Mouse (Mus musculus): ENCODE data around the gene Cd81.

The Cd81 gene

DNA sequence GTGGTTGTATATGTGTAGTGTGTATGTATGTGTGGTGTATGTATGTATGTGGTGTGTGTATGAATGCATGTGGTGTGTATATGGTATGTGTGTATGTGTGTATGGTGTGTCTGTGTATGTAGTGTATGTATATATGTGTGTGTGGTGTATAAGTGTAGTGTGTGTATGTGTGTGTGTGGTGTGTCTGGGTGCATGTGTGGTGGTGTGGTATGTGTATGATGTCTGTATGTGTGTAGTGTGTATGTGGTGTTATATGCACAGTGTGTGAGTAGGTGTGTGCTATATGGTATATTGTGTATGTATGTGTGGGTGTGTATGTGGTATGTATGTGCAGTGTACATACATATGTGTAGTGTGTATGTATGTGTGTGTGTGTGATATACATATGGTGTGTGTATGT is 32.5 kb upstream of the Cd81 start:
- in situ Hi-C loops (cut with MboI), result no loop called here

DNA sequence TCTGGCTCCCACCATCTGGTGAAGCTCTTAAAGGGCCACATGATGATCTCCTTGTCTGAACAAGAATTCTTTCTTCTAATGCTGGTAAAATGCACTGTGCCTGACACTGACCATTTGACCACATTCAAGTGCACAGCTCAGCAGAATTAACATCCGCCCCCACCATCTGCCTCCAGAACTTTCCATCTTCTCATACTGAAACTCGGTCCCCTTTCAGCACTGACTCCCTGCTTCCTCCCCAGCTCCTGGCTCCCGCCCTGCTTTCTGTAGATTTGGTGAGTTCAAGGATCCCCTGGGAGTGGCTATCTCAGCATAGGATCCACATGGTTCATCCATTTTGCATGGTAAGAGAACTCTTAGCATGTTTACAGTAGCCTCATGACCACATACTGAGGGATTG is 31.8 kb upstream of the Cd81 start:
- in situ Hi-C loops (cut with MboI), result no loop called here

DNA sequence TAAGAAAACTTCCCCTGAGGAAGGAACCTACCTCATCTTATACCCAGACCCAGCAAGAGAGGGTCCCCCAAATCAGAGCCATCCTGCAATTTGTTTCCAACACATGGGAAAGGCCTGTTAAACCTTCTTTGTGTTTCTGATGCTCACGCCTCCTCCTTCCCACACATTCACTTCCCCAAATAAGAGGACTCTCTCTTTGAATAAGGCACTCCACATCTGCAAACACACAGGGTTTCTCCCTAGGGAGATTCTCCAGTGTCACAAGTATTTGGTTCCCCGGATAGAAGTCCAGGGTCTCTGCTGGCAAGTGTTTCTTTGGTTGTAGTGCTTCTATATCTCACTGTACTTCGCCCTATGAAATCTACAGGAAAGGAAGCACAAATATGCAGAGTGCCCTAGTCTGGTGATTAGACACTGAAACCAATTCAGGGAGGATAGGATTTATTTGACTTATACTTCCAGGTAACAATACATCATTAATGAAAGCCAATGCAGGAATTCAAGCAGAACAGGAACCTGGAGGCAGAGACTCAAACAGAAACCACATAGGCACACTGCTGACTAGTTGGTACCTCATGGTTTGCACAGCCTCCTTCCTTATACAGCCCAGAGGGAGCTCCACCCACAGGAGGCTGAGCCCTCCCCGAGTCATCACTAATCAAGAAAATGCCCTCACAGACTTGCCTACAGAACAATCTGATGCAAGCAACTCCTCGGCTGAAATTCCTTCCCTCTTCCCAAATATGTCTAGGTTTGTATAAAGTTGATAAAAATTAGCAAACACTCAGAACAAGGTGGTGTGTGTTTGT is 31.0 kb upstream of the Cd81 start:
- in situ Hi-C loops (cut with MboI), result no loop called here

GRCm38 (mm10) chr7:143023499-143023898 is 29.0 kb upstream of the Cd81 start:
- in situ Hi-C loops (cut with MboI), result no loop called here

- in situ Hi-C loops (cut with MboI), result no loop called here
Observed at GRCm38 (mm10) chr7:143024293-143024692, 28.2 kb upstream of the Cd81 start.

DNA sequence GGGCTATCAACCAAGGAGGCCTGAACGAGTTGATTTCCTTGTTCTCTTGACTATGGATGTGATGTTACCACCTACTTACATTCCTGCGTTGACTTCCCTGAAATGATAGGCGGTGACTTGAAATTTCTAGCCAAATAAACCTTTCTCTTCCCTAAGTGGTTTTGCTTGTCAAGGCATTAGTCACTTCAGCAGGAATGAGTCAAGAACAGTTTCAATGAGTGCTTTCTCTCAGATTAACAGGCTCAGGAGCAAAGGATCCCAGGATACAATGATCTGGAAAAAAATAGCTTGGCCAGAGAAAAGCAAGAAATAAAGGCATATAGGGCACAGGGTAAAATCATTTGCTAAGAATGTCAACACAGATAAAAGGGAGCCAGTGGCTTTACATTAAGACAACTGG is 27.0 kb upstream of the Cd81 start:
- in situ Hi-C loops (cut with MboI), result no loop called here

DNA sequence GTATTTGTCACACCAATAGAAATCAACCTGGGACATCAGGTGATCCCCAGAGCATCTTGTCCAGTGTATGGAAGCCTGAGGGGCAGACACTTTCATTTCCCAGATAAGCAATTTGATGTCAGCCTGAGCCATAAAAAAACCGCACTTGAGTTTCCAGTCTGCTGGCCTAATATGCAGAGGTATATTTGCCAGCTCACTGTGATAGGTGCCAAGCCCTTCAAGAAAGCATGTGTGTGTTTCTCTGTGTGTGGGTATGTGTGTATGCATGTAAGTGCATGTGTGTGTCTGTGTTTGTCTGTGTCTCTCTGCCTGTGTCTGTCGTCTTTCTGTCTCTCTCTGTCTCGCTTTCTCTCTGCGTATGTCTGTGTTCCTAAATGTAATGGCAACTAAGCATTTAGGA is 25.3 kb upstream of the Cd81 start:
- in situ Hi-C loops (cut with MboI), result no loop called here

DNA sequence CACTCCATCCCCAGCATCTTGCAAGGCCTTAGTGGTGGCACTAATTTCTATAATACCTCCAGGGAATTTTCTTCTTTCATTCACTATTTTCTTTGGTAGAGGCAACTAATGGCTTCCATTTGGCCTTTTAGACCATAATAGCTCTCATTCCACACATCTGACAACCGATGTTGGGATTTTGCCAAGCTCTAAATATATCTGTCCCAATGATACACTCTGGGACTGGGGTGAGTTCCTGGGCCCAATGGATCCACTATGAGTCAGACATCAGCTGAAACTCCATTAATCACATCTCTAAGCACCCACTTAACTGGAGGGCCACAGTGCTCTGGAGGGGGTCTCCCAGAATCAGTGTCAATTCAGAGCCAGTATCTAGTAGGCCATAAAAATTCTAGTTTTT is 20.7 kb upstream of the Cd81 start:
- in situ Hi-C loops (cut with MboI), result no loop called here

GRCm38 (mm10) chr7:143033581-143033980 is 19.0 kb upstream of the Cd81 start:
- in situ Hi-C loops (cut with MboI), result no loop called here

GRCm38 (mm10) chr7:143034112-143034511 is 18.4 kb upstream of the Cd81 start:
- in situ Hi-C loops (cut with MboI), result no loop called here

DNA sequence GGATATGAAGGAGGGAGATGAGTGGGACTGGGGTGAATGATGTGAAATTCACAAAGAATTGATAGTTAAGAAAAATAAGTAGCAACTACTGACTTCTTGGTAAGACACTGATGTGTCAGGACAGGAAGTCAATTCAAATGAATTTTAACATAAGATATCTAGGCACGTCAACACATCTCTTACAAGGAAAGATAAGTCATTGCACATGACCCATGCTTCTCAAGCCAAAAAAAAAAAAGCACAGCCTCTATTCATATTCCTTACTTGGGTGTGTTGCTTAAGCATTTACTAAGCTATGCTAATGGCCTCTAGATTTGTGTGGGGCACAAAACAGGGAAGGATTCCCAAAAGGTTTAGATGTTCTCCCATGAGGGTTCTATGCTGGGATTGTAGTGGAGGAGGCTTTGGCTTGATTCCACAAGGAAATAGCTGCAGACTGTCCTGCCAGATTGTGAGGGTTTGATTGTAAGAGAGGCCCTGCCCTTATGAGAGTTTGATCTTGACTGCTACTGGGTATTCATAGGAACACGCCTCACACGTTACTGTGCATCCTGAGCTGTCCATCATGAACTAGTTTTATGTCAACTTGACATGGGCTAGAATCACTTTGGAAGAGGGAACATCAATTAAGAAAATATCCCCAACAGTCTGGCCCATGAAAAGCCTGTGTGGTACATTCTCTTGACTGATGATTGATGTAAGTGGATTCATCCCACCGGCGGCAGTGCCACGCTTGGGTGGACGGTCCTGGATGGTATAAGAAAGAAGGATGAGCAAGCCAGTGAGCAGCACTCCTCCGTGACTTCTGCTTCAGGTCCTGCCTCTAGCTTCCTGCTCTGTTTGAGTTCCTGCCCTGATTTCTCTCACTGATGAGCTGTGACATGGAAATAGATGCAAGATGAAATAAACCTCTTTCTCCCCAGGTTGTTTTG is 17.8 kb upstream of the Cd81 start:
- in situ Hi-C loops (cut with MboI), result no loop called here

DNA sequence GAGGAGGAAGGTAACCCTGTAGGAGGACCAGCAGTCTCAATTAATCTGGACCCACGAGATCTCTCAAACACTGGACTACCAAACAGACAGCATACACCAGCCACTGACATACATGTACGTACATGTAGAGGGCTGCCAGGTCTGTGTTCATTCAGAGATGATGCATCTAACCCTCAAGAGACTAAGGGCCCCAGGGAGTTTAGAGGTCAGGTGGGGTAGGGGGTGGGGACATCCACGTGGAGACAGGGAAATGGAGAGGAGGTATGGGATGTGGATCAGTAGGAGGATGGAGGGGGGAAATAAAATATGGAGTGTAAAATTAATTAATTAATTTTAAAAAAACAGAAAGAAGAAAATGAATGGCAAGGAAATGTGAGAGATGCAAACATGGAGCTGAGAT is 15.8 kb upstream of the Cd81 start:
- in situ Hi-C loops (cut with MboI), result no loop called here

DNA sequence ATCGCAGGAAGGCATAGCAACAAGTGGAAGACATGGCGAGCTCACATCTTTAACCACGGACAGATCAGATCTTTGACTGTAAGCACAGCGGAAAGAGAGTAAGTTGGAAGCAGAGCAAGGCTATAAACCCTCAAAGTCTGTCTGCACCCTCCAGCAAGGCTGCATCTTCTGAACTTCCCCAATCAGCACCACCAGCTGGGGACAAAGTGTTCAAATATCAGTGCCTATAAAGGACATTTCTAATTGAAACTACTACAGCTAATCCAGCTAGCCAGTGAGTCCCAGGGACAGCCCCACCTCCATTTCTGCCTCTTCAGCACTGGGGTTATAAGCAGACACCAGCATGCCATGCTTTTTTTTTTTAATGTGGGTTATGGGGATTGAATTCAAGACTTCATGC is 15.2 kb upstream of the Cd81 start:
- in situ Hi-C loops (cut with MboI), result no loop called here

- in situ Hi-C loops (cut with MboI), result no loop called here
Observed at GRCm38 (mm10) chr7:143038174-143038931, 14.2 kb upstream of the Cd81 start.

DNA sequence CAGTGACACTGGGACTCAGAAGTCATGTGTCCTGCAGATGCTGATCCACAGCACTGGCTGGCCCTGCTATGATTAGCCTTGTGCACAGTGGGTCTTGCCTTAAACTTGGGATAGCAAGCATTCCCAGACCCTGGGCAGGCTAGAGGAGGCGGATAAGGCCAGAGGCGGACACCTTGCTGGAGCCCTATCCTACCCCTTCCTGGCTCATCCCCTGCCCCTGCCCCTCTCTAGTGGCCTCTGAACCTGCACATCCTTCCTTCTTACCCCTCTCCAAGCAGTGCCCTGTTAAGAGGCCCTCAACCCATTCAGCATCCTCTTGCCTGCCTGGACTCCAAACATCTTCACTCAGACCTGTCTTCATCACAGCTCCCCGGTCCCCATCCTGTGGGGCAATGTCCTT is 12.0 kb upstream of the Cd81 start:
- in situ Hi-C loops (cut with MboI), result no loop called here

DNA sequence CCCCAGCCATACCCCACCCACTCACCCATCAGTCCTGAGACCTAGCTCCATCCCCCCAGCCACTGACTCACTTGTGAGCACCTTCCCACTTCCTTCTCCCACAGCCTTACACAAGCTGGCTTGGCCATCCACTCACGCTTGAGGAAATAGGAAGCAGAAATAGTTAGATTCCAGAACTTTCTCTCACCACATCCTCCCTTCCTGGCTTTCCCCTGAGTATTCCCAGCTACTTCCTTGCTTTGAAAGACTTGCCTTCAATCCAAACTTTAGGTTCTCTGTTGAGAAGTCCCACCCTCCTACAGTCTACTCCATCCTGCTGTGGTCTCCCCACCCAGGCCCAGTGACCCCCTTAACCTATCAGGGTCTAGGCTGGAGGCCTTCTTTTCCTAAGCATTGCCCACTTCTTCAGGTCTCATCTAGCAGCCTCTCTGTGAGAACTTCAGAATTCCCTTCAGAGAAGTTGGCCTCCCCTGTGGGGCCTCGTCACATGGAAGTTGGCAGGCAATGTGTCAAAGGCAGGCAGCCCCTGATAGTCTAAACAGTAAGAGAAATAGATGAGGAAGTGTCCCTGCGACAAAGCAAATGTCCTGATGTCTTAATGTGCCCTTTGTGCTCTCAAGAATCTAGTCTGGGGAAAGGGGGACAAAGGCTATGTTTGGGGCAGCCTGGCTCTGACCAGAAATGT is 11.3 kb upstream of the Cd81 start:
- in situ Hi-C loops (cut with MboI), result no loop called here

GRCm38 (mm10) chr7:143042089-143042488 is 10.4 kb upstream of the Cd81 start:
- in situ Hi-C loops (cut with MboI), result no loop called here

- in situ Hi-C loops (cut with MboI), result no loop called here
Observed at GRCm38 (mm10) chr7:143042897-143043300, 9.6 kb upstream of the Cd81 start.

GRCm38 (mm10) chr7:143044049-143044825 is 8.3 kb upstream of the Cd81 start:
- in situ Hi-C loops (cut with MboI), result no loop called here

GRCm38 (mm10) chr7:143044826-143045206 is 7.7 kb upstream of the Cd81 start:
- in situ Hi-C loops (cut with MboI), result no loop called here

GRCm38 (mm10) chr7:143046358-143046757 is 6.2 kb upstream of the Cd81 start:
- in situ Hi-C loops (cut with MboI), result no loop called here

All from mature B cell (primary cell).